Mouse (Mus musculus) C2C12 (cell line): ENCODE results near the gene Por.

Source experiments
- CTCF ChIP-seq: IDR thresholded peaks from one replicate; pipeline ENCODE4 v1.5.1; 2011; ENCODE audit not compliant: control insufficient read depth, insufficient read depth, insufficient read length
- FOSL1 ChIP-seq: IDR thresholded peaks from one replicate; pipeline ENCODE4 v1.8.0; 2011; ENCODE audit warnings: mild to moderate bottlenecking, low read length; ENCODE audit not compliant: poor library complexity, insufficient read depth, severe bottlenecking
- MYOD1 ChIP-seq: IDR thresholded peaks from one replicate; pipeline ENCODE4 v1.6.1; 2011; ENCODE audit warnings: low read depth; ENCODE audit not compliant: control insufficient read depth, insufficient read length

GRCm38 (mm10) chr5:135751041-135751440 is 81.2 kb downstream of the Por start:
- no peak for TF ChIP-seq CTCF
- TF ChIP-seq MYOD1: no peak
- TF ChIP-seq FOSL1: no peak
